Mouse (Mus musculus) splenic B cell, adult 2 months (primary cell): ENCODE results near the gene Ccdc93.

Experiments
- DNase-seq: peaks from one replicate; pipeline ENCODE4 v3.0.0-alpha.2; 2011; ENCODE audit warnings: low read depth, low spot score
- H3K27me3 ChIP-seq: 2 replicates; pipeline ENCODE4 v1.6.1; 2012; ENCODE audit warnings: mild to moderate bottlenecking, low read length, moderate library complexity, mixed read lengths; ENCODE audit not compliant: control insufficient read depth, poor library complexity, insufficient read depth, severe bottlenecking
- H3K36me3 ChIP-seq: 2 replicates; pipeline ENCODE4 v1.6.1; 2012; ENCODE audit warnings: mild to moderate bottlenecking, low read length, moderate library complexity, mixed read lengths; ENCODE audit not compliant: control insufficient read depth, poor library complexity, insufficient read depth, severe bottlenecking

Ccdc93 gene

GRCm38 (mm10) chr1:121463806-121464205 is 33.0 kb downstream of the Ccdc93 start:
- Histone ChIP-seq H3K27me3 (no peaks in the 10 kb centered on the region), H3K36me3 (no peaks in the 10 kb centered on the region; the same call in 1 of the 2 replicates)
- no peak for DNase-seq

GRCm38 (mm10) chr1:121466276-121466675 is 35.4 kb downstream of the Ccdc93 start:
- no peak for DNase-seq

DNA sequence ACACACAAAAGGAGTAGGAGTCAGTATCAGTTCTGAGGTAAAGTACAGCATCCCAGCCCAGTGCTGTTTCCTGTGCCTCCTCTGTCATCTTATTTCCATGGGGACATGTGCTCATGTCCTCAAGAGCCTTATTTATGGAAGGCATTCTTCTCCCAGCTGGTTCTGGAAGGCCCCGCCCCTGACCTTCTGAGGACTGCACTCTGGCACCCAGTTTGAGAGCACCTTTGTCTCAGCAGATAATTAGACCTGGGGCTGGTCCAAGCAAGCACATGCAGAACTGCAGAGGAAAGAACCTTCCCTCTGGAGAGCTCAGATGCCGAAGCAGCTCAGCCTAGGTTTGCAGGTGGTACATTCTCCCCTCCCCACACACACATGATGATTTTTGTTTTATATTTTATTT is 37.4 kb downstream of the Ccdc93 start:
- DNase-seq, result no peak
- no peaks in the 10 kb centered on the region for H3K27me3 ChIP-seq
- no peaks in the 10 kb centered on the region; the same call in 1 of the 2 replicates for H3K36me3 ChIP-seq

More at GRCm38 (mm10) chr1:121466276-121466675, 35.4 kb downstream of the Ccdc93 start:
- Histone ChIP-seq H3K27me3 (no peaks in the 10 kb centered on the region), H3K36me3 (no peaks in the 10 kb centered on the region; the same call in 1 of the 2 replicates)

GRCm38 (mm10) chr1:121471503-121471902 is 40.7 kb downstream of the Ccdc93 start:
- Histone ChIP-seq H3K27me3 (no peaks in the 10 kb centered on the region), H3K36me3 (no peaks in the 10 kb centered on the region; the same call in 1 of the 2 replicates)
- DNase-seq, result no peak

DNA sequence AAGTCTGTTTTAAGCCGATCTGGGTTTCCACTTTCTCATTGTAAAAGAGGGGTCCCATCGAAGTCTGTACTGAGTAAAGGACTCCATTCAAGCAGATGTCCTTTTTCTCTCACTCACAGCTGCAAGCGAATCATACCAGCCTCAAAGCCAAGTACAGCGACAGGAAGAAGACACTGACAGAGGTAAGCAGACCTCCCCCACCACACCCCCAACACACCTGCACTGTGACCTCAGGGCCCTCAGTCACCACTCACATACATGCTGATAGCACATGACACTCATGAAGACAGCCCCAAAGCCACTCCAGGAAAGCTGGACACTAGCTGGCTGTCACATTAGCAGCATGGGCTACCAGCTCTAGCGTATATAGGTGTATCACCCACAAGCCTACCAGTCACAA is 46.9 kb downstream of the Ccdc93 start:
- Histone ChIP-seq H3K36me3 (peaks cover 16% of the 10 kb centered on the region), H3K27me3 (no peaks in the 10 kb centered on the region)
- no peak for DNase-seq

DNA sequence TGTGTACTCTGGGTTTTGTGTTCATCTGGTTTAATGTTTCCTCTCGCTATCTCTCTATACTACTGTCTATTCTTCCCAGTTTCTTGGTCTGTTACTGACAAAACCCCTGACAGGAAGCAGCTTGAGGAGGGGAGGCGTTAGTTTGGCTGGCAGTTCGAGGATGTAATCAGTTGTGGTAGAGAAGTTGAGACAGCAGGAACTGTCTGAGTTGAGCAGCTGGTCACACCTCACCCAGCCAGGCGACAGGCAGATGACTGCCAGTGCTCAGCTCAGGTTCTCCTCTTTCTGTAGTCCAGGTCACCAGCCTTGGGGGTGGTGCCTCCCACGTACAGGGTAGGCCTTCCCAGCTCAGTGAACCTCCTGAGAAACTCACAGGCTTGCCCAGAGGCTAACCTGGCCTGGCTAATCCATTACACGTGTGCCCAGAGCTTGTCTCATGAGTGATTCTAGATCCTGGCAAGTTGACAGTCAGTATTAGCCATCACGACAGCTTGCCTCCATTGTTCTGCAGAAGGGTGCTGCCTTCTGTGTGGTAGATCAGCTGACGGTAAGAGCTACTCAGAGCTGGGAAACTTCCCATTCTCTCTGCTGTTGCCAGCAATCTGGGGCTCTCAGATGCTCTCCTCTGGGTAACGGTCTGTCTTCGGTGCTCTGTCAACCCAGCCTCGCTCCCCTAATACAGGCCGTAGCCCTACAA is 47.6 kb downstream of the Ccdc93 start:
- DNase-seq, result no peak
- no peaks in the 10 kb centered on the region for H3K27me3 ChIP-seq

GRCm38 (mm10) chr1:121479403-121479802 is 48.6 kb downstream of the Ccdc93 start:
- peaks cover 16% of the 10 kb centered on the region for H3K36me3 ChIP-seq
- no peak for DNase-seq
- H3K27me3 ChIP-seq, result no peaks in the 10 kb centered on the region

More for the DNA sequence above, 47.6 kb downstream of the Ccdc93 start:
- H3K36me3 ChIP-seq, result peaks cover 16% of the 10 kb centered on the region

DNA sequence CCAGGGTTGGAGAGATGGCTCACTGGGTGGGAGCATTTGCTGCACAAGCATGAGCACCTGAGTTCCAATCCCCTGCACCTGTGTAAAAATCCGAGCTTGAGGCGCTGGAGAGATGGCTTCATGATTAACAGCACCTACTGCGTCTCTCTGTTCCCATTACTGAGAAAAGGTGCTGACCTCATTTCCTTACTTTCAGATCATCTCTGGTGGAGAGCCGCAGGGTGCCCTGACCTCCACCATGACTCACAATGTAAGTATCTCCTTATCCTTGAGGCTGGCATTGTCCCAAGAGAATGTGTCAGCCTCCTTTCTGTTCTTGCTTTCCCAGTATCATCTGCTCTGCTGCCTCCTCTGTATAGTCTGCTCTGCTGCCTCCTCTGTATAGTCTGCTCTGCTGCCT is 52.2 kb downstream of the Ccdc93 start:
- Histone ChIP-seq H3K27me3 (no peaks in the 10 kb centered on the region), H3K36me3 (peaks cover 23% of the 10 kb centered on the region)
- no peak for DNase-seq

DNA sequence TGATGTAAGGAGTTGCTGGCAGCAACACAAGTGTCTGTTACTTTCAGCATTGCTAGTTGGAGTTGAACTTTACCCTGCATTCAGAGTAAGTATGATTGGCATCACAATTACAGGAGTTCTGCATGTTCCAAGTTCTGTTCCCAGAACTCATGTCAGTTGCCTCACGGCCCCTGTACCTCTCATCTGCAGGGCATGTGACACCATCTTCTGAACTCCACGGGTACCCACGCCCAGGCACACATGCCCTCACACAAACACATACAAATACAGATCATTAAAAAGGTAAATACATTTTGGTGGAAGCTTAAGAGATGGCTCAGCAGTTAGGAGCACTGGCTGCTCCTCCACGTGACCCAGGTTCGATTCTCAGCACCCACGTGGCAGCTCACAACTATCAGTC is 56.0 kb downstream of the Ccdc93 start:
- no peaks in the 10 kb centered on the region for H3K27me3 ChIP-seq
- DNase-seq, result no peak
- H3K36me3 ChIP-seq, result peaks cover 20% of the 10 kb centered on the region

DNA sequence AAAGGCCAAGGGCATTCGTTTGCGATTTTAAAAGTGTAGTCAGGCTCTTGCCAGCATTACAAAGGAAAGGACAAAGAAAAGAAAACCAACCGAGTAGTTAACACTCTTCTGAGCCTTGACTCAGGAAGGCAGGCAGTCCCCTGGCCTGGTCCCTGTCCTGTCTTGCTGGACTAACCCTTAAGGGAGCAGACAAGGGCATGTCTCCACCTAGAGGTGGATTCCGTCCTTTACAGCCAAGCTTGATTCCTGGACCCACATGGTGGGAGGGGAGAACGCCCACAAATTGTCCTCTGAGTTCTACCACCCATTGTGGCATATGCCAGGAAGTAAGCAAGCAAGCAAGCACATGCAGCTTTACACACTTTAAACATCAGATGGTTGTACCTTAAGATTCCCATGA is 59.4 kb downstream of the Ccdc93 start:
- peaks cover 18% of the 10 kb centered on the region for H3K36me3 ChIP-seq
- H3K27me3 ChIP-seq, result no peaks in the 10 kb centered on the region
- DNase-seq, result peak; percentile 52

DNA sequence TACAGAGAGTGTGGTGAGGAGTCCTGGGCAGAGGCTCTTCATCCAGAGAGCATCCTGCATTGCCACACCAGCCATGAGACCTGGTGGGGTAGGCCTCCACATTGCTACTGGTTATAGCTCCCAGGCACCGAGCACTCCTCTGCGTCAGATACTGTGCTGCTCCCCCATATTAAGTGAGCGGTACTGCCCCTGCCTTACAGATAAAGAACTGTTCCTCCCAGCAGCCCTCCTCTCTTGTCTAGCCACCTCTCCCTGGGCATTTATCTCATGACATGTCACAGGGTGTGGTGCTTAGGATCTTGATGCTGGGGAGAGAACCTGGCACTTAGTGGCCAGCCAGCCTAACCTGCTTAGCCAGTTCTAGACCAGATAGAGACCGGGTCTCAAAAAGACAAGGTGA is 66.2 kb downstream of the Ccdc93 start:
- no peaks in the 10 kb centered on the region for H3K27me3 ChIP-seq
- DNase-seq, result no peak

GRCm38 (mm10) chr1:121508729-121509128 is 77.9 kb downstream of the Ccdc93 start:
- DNase-seq, result no peak
- Histone ChIP-seq H3K27me3 (no peaks in the 10 kb centered on the region), H3K36me3 (no peaks in the 10 kb centered on the region; the same call in 1 of the 2 replicates)

More for the DNA sequence above, 66.2 kb downstream of the Ccdc93 start:
- peaks cover 9% of the 10 kb centered on the region for H3K36me3 ChIP-seq

GRCm38 (mm10) chr1:121510420-121511140 is 79.7 kb downstream of the Ccdc93 start:
- no peaks in the 10 kb centered on the region for H3K27me3 ChIP-seq
- no peaks in the 10 kb centered on the region for H3K36me3 ChIP-seq
- DNase-seq, result no peak

GRCm38 (mm10) chr1:121511186-121511585 is 80.3 kb downstream of the Ccdc93 start:
- H3K36me3 ChIP-seq, result no peaks in the 10 kb centered on the region
- no peak for DNase-seq
- no peaks in the 10 kb centered on the region for H3K27me3 ChIP-seq

DNA sequence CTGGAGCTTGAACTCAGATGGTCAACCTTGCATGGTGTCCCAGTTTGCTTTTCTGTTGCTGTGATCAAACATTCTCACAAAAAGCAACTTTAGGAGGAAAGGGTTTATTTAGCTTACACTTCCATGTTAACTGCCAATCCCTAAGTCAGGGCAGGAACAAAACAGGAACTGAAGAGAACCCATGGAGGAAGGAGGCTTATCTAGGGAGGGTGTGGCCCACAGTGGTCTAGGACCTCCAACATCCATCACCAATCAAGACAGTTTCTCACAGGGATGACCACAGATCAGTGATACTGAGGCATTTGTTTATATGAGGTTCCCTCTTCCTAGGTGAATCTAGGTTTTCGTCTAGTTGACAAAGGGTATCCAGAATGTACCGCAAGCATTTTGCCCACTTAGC is 81.1 kb downstream of the Ccdc93 start:
- H3K36me3 ChIP-seq, result no peaks in the 10 kb centered on the region
- H3K27me3 ChIP-seq, result no peaks in the 10 kb centered on the region
- DNase-seq, result no peak
